Mouse (Mus musculus): Measurements from ENCODE around the gene Pnpla2.

The Pnpla2 gene

GRCm38 (mm10) chr7:141447110-141447991, 7.6 kb upstream of the Pnpla2 start, which contains the start of gene Rplp2:
TSS of gene Rplp2 (plus strand) at chr7:141447370.
- DNase-seq (ENCODE audit: low spot score in 2 of 2): peak; percentile 85 to 90

DNA sequence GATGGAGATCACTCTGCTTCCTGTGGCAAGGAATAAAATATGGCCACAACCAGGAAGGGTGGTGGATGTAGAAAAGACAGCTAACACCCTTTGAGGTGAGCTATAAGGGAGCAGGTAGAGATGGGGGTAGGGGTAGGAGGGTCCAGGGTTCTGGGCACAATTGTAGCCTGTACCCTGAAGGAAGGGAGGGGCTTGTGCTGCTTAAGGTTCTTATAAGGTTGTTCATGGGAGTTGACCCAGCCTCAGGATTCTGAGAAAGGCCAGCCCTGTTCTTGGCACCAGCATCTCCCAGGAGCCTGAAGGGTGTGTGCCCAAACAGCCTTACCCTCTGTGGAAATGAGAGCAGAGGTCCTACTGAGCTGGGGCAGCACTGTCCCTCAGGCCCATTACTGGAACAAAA, 3.1 kb upstream of the Pnpla2 start:
- no peak for DNase-seq (ENCODE audit: low spot score in 2 of 2)

DNA sequence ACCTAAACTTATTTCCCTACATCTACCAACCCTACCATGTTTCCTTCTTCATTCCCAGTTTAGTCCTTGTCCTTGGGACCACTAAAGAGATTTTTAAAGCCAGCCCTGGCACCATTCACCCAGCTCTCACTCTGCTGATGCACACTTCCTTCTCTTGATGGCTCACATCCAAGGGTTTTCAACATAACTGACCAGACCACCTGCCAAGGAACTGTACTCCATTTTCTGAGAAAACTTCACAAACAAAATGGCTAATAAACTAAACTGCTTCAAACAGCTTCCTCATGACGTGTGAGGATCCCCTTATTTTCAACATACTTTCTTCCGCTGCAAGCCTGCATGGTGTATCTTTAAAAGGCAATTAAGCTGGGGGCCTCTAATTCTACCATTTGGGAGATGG, 1.4 kb upstream of the Pnpla2 start:
- DNase-seq (ENCODE audit: low spot score in 2 of 2): no peak

DNA sequence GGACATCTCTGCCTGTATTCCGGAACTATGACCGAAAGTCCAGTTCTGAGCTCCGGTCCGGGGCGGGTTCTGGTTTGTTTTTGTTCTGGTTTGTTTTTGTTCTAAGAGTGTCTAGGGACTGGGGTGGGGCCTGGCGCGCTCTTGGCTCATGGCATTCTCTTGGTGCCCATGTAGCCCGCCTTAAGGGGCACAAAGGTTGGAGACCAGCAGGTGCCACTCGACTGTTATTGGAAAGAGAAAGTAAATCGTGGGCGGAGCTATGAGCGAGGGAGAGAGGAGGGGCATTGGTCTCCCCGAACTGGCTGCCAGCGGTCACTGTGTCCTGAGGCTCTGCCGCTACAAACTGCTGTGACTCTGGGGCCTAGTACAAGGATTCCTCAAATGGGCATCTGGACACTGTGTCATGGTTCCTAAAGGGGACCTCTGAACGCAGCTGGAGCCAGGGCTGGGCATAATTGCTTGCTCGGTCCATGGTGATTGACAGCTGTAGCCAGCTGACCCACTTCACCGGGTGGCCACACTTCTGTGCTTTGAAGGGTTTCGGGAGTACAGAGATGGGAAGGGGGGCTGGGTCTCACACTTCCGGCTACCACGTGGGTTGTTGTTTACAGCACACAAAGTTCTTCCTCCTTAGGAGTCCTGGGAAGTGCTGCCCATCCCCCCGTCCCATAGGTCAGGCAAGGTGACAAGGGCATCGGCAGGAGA, 764 bp downstream of the Pnpla2 start:
- DNase-seq (ENCODE audit: low spot score in 2 of 2): peak; percentile 15 to 53

GRCm38 (mm10) chr7:141456739-141457138, 1.7 kb downstream of the Pnpla2 start:
- DNase-seq (ENCODE audit: low spot score in 2 of 2): no peak

GRCm38 (mm10) chr7:141457236-141457635, 2.2 kb downstream of the Pnpla2 start:
- DNase-seq (ENCODE audit: low spot score in 2 of 2): no peak

DNA sequence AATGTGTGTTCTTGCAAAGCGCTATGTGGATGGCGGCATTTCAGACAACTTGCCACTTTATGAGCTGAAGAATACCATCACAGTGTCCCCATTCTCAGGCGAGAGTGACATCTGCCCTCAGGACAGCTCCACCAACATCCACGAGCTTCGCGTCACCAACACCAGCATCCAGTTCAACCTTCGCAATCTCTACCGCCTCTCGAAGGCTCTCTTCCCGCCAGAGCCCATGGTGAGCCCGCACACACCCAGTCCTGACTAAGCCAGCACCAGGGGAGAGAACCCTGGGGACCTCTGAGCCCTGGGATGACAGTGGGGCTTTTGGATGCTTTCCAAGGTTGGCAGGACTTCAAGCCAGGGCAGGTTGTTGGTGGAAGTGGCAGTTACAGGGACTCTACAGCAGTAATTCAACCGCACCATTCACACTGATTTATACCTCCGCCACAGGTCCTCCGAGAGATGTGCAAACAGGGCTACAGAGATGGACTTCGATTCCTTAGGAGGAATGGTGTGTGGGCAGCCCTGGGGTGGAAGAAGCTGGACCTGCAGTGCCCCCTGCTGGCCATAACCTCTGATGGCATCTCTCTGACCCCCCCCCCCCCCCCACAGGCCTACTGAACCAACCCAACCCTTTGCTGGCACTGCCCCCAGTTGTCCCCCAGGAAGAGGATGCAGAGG, 3.1 kb downstream of the Pnpla2 start:
- DNase-seq (ENCODE audit: low spot score in 2 of 2): peak; percentile 41 to 62

- DNase-seq (ENCODE audit: low spot score in 2 of 2): no peak
These were observed 3.7 kb downstream of the Pnpla2 start for GRCm38 (mm10) chr7:141458661-141459060.

- no peak for DNase-seq (ENCODE audit: low spot score in 2 of 2)
These were observed 4.3 kb downstream of the Pnpla2 start for GRCm38 (mm10) chr7:141459301-141459711.

GRCm38 (mm10) chr7:141460001-141460390, 5.0 kb downstream of the Pnpla2 start:
- no peak for DNase-seq (ENCODE audit: low spot score in 2 of 2)

DNA sequence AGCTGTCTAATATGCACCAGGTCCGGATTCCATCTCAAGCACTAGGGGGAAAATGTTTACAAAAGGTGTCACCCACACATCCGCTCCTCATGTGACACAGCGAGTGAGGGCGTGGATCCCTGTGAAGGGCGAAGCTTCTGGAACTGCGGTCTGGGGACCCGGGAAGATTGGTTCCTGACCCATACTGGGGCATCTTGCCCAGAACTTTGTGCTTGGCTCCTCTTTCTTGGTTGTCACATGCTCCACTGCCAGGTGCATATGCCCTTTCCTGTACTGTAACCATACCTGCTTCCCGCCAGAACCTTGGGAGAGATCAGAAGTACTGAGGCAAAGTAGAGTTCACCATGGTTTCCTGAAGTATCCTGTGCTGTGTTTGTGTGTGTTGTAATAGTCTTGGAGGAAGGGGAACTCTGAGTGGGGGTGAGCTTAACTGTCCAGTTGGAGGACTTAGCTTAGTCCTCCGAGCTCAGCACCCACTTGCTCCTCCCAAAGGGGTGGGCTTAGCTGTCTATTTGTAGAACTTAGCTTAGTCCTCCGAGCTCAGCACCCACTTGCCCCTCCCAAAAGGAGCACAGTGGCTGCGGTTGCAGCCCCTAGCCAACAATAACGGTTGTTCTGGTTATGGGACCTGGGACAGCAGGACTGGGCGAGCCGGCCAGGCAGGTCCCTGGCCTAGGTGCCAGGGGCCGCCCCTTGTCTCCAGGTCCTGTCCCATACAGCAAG, 5.6 kb downstream of the Pnpla2 start, which contains the start of gene Cracr2b:
Gene Cracr2b, plus strand, starts transcription at position 704 of the 723 bp plus-strand sequence.
- DNase-seq (ENCODE audit: low spot score in 2 of 2): no peak

DNA sequence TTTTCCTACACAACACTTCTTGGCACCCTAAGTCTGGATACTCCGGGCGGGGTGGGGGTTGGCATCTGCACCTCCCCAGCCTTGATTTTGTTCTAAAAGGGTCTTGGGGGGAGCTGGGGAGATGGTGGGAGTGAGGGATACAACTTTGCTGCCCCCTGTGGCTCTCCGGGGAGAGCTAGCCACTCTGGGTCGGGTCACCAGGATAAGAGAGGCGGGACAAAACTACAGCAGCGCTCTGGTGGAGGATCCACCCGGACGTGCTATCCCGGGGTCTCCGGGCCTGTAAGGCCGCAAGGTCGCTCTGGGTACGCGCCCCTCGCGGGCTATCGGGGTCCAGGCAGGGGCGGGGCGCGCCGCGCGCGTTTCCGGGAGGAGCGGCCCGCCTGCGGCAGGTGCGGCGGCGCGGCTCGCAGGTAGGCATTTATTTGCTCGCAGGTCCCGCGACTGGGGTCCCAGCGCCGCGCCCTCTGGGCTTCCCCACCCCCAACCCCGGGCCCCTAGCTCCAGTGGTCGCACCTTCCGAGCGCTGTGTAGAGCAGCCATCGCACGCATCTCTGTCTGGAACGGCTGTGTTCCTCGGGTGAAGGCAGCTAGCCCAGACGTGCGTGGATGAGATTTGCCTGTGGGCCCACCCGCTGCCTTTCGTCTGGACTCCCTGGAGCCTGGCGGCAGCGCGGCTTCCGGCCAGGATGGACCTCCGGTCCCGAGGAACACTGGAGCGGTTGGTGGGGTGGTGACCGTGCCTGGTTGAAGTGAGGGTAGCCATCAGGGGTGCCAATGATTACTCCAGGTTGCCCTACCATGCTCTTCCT, 6.7 kb downstream of the Pnpla2 start:
- DNase-seq (ENCODE audit: low spot score in 2 of 2): no peak

DNA sequence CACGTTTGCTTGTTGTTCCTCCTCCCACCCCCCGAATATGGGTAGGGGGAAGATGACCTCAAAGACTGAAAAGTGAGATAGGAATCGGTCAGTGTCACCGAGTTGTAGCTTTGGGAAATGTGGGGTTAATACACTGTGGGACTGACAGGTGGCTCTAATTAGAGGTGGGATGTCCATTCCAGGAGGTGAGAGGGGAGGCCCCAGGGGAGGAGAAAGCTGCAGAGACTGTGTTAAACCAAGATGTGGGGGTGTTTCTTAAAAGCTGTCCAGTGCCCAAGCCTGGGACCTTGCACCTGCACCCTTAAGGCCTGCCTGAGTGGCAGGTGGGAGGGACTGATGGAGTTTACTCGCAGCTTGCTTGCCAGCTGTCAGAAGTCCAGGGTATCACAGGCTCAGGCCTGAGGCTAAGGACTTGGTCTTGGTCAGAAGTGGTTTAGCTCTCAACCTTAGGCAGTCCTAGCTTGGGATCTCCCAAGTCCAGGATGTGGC, 7.4 kb downstream of the Pnpla2 start:
- DNase-seq (ENCODE audit: low spot score in 2 of 2): no peak

- no peak for DNase-seq (ENCODE audit: low spot score in 2 of 2)
These were observed 9.0 kb downstream of the Pnpla2 start for GRCm38 (mm10) chr7:141463824-141464602.

GRCm38 (mm10) chr7:141464603-141465201, 9.7 kb downstream of the Pnpla2 start:
- peak in 1 of 2 experiments; percentile 15 for DNase-seq (ENCODE audit: low spot score in 2 of 2)

DNA sequence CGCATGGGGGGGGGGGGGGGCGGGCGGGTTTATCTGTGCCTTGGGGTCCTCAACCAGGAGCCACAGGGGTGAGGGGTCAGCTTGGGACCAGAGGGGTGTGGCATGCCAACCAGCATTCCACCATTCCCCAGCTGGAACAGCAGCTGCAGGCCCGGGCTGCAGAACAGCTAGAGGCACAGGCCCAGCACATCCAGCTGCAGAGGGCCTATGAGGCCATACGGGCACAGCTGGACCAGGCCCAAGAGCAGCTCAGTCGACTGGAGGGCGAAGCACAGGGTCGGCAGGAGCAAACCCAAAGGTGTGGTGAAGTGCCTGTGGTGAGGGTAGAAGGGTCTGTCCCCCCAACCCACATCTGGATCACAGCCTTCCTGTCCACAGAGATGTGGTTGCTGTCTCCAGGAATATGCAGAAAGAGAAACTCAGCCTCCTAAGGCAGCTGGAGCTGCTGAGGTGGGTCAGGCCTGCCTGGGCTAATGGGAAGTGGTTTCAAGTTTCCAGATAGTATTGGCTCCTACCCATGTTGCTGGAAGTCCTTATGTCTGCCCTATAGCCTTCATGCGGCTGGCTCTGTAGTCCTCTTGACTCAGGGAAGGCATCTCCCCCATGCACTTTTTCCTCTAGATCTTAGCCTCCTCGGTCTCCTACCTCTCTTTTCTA, 10.5 kb downstream of the Pnpla2 start:
- no peak for DNase-seq (ENCODE audit: low spot score in 2 of 2)

- DNase-seq (ENCODE audit: low spot score in 2 of 2): no peak
These were observed 11.0 kb downstream of the Pnpla2 start for GRCm38 (mm10) chr7:141466045-141466394.

GRCm38 (mm10) chr7:141466607-141467148, 11.7 kb downstream of the Pnpla2 start:
- DNase-seq (ENCODE audit: low spot score in 2 of 2): no peak

Data from spleen, postnatal 14 days (tissue).